Mouse (Mus musculus): ENCODE measurements at regions not wholly inside any gene's neighbourhood (a gene's known extent, or its start where the extent isn't known, plus 50 kb on each side); places are given as distances from the start of the nearest gene placed in this dataset.

GRCm38 (mm10) chr3:58054726-58055125 is 206.8 kb upstream of the Pfn2 start:
- WGBS: 87% methylated on average over 7 of the region's 7 CpGs
- no peaks in the 10 kb centered on the region for H3K9me3 ChIP-seq

GRCm38 (mm10) chr3:58055181-58055580 is 207.3 kb upstream of the Pfn2 start:
- no peak overlapping the region for H3K27ac ChIP-seq
- no peak overlapping the region for H3K9ac ChIP-seq (replicated peaks)
- H3K36me3 ChIP-seq: no peaks in the 10 kb centered on the region
- H3K9me3 ChIP-seq: no peaks in the 10 kb centered on the region
- H3K4me3 ChIP-seq (replicated peaks): no peak overlapping the region
- no peaks in the 10 kb centered on the region for H3K27me3 ChIP-seq
- WGBS: 93% methylated on average over 4 of the region's 4 CpGs
- H3K4me2 ChIP-seq: no peak overlapping the region
- ATAC-seq (ENCODE audit: insufficient number of reproducible peaks, insufficient read depth, low FRiP score, low TSS enrichment, low read depth): no peak
- H3K4me1 ChIP-seq (replicated peaks): no peaks in the 10 kb centered on the region

More at GRCm38 (mm10) chr3:58054726-58055125, 206.8 kb upstream of the Pfn2 start:
- no peak overlapping the region for H3K9ac ChIP-seq (replicated peaks)
- no peaks in the 10 kb centered on the region for H3K36me3 ChIP-seq
- ATAC-seq (ENCODE audit: insufficient number of reproducible peaks, insufficient read depth, low FRiP score, low TSS enrichment, low read depth): no peak
- no peak overlapping the region for H3K27ac ChIP-seq
- H3K4me3 ChIP-seq (replicated peaks): no peak overlapping the region
- H3K27me3 ChIP-seq: no peaks in the 10 kb centered on the region
- H3K4me1 ChIP-seq (replicated peaks): no peaks in the 10 kb centered on the region
- no peak overlapping the region for H3K4me2 ChIP-seq

GRCm38 (mm10) chr3:58056191-58057063 is 208.5 kb upstream of the Pfn2 start:
- 54% methylated on average over 10 of the region's 10 CpGs for WGBS
- Histone ChIP-seq H3K4me1 (replicated peaks) (no peaks in the 10 kb centered on the region), H3K36me3 (no peaks in the 10 kb centered on the region), H3K9ac (replicated peaks) (no peak overlapping the region), H3K9me3 (no peaks in the 10 kb centered on the region), H3K4me3 (replicated peaks) (no peak overlapping the region), H3K27me3 (no peaks in the 10 kb centered on the region), H3K27ac (no peak overlapping the region), H3K4me2 (no peak overlapping the region)
- no peak for ATAC-seq (ENCODE audit: insufficient number of reproducible peaks, insufficient read depth, low FRiP score, low TSS enrichment, low read depth)

- H3K27ac ChIP-seq: no peak overlapping the region
- ATAC-seq (ENCODE audit: insufficient number of reproducible peaks, insufficient read depth, low FRiP score, low TSS enrichment, low read depth): no peak
- H3K36me3 ChIP-seq: no peaks in the 10 kb centered on the region
- no peaks in the 10 kb centered on the region for H3K27me3 ChIP-seq
- H3K4me1 ChIP-seq (replicated peaks): no peaks in the 10 kb centered on the region
- H3K9me3 ChIP-seq: no peaks in the 10 kb centered on the region
- no peak overlapping the region for H3K4me3 ChIP-seq (replicated peaks)
- 81% methylated on average over 2 of the region's 2 CpGs for WGBS
- no peak overlapping the region for H3K4me2 ChIP-seq
- H3K9ac ChIP-seq (replicated peaks): no peak overlapping the region
Observed at GRCm38 (mm10) chr3:58057064-58057396, 209.2 kb upstream of the Pfn2 start.

- no peak overlapping the region for H3K4me3 ChIP-seq (replicated peaks)
- H3K36me3 ChIP-seq: no peaks in the 10 kb centered on the region
- no peak overlapping the region for H3K9ac ChIP-seq (replicated peaks)
- no peak overlapping the region for H3K27ac ChIP-seq
- 72% methylated on average over 10 of the region's 10 CpGs for WGBS
- no peaks in the 10 kb centered on the region for H3K9me3 ChIP-seq
- H3K27me3 ChIP-seq: no peaks in the 10 kb centered on the region
- no peaks in the 10 kb centered on the region for H3K4me1 ChIP-seq (replicated peaks)
- H3K4me2 ChIP-seq: no peak overlapping the region
- no peak for ATAC-seq (ENCODE audit: insufficient number of reproducible peaks, insufficient read depth, low FRiP score, low TSS enrichment, low read depth)
Observed at GRCm38 (mm10) chr3:58058134-58058533, 210.3 kb upstream of the Pfn2 start.

- H3K27ac ChIP-seq: no peak overlapping the region
- H3K4me1 ChIP-seq (replicated peaks): no peaks in the 10 kb centered on the region
- no peaks in the 10 kb centered on the region for H3K36me3 ChIP-seq
- H3K9me3 ChIP-seq: no peaks in the 10 kb centered on the region
- ATAC-seq (ENCODE audit: insufficient number of reproducible peaks, insufficient read depth, low FRiP score, low TSS enrichment, low read depth): no peak
- no peak overlapping the region for H3K4me3 ChIP-seq (replicated peaks)
- WGBS: 86% methylated on average over 7 of the region's 7 CpGs
- no peak overlapping the region for H3K4me2 ChIP-seq
- no peaks in the 10 kb centered on the region for H3K27me3 ChIP-seq
- H3K9ac ChIP-seq (replicated peaks): no peak overlapping the region
Observed at GRCm38 (mm10) chr3:58063852-58064549, 216.1 kb upstream of the Pfn2 start.

GRCm38 (mm10) chr3:58071574-58071973 is 223.7 kb upstream of the Pfn2 start:
- Histone ChIP-seq H3K27ac (no peak overlapping the region), H3K36me3 (no peaks in the 10 kb centered on the region), H3K9me3 (no peaks in the 10 kb centered on the region), H3K4me3 (replicated peaks) (no peak overlapping the region), H3K9ac (replicated peaks) (no peak overlapping the region), H3K27me3 (no peaks in the 10 kb centered on the region), H3K4me2 (no peak overlapping the region), H3K4me1 (replicated peaks) (no peaks in the 10 kb centered on the region)
- no peak for ATAC-seq (ENCODE audit: insufficient number of reproducible peaks, insufficient read depth, low FRiP score, low TSS enrichment, low read depth)
- WGBS: 47% methylated on average over 3 of the region's 3 CpGs

GRCm38 (mm10) chr3:58072230-58072839 is 224.5 kb upstream of the Pfn2 start:
- H3K27me3 ChIP-seq: no peaks in the 10 kb centered on the region
- no peak overlapping the region for H3K4me2 ChIP-seq
- no peaks in the 10 kb centered on the region for H3K4me1 ChIP-seq (replicated peaks)
- H3K9me3 ChIP-seq: no peaks in the 10 kb centered on the region
- WGBS: 83% methylated on average over 5 of the region's 5 CpGs
- no peaks in the 10 kb centered on the region for H3K36me3 ChIP-seq
- H3K4me3 ChIP-seq (replicated peaks): no peak overlapping the region
- ATAC-seq (ENCODE audit: insufficient number of reproducible peaks, insufficient read depth, low FRiP score, low TSS enrichment, low read depth): no peak
- no peak overlapping the region for H3K9ac ChIP-seq (replicated peaks)
- no peak overlapping the region for H3K27ac ChIP-seq

GRCm38 (mm10) chr3:58089344-58090139 is 241.7 kb upstream of the Pfn2 start:
- Histone ChIP-seq H3K9me3 (no peaks in the 10 kb centered on the region), H3K27me3 (no peaks in the 10 kb centered on the region), H3K9ac (replicated peaks) (no peak overlapping the region), H3K36me3 (no peaks in the 10 kb centered on the region), H3K4me2 (no peak overlapping the region), H3K27ac (no peak overlapping the region), H3K4me1 (replicated peaks) (no peaks in the 10 kb centered on the region), H3K4me3 (replicated peaks) (no peak overlapping the region)
- no peak for ATAC-seq (ENCODE audit: insufficient number of reproducible peaks, insufficient read depth, low FRiP score, low TSS enrichment, low read depth)
- WGBS: 89% methylated on average over 24 of the region's 24 CpGs

- no peaks in the 10 kb centered on the region for H3K4me1 ChIP-seq (replicated peaks)
- ATAC-seq (ENCODE audit: insufficient number of reproducible peaks, insufficient read depth, low FRiP score, low TSS enrichment, low read depth): no peak
- no peaks in the 10 kb centered on the region for H3K9me3 ChIP-seq
- H3K27me3 ChIP-seq: no peaks in the 10 kb centered on the region
- H3K4me3 ChIP-seq (replicated peaks): no peak overlapping the region
- H3K9ac ChIP-seq (replicated peaks): no peak overlapping the region
- H3K4me2 ChIP-seq: no peak overlapping the region
- H3K36me3 ChIP-seq: no peaks in the 10 kb centered on the region
- WGBS: 89% methylated on average over 8 of the region's 8 CpGs
- no peak overlapping the region for H3K27ac ChIP-seq
Observed at GRCm38 (mm10) chr3:58090396-58090795, 242.5 kb upstream of the Pfn2 start.

Data from limb, embryonic 12.5 days (tissue).